Mouse (Mus musculus) kidney, embryonic 14.5 days (tissue): Measurements from ENCODE around the gene Cct3. TPM values are rescaled to one million over a fixed set of nuclear protein-coding genes. Genes with fewer than 3 reads are reported as not detected.

Experiments
- ATAC-seq: fragments of 200-750 bp; cut with Nextera tagmentation; 2 replicates; pipeline ENCODE4 v1.8.0; 2017; ENCODE audit warnings: moderate number of reproducible peaks, mild to moderate bottlenecking, moderate TSS enrichment, moderate library complexity; ENCODE audit not compliant: low FRiP score, low TSS enrichment
- H3K27ac ChIP-seq: fragments of 300-500 bp; sonication (generic); 2 replicates; pipeline ENCODE4 v1.5.1; 2014; ENCODE audit warnings: low read depth, mild to moderate bottlenecking, low read length, moderate library complexity, mixed read lengths
- H3K27me3 ChIP-seq: fragments of 300-500 bp; sonication (generic); 2 replicates; pipeline ENCODE4 v1.6.1; 2014; ENCODE audit warnings: mild to moderate bottlenecking, low read length; ENCODE audit not compliant: control insufficient read depth, insufficient read depth
- H3K36me3 ChIP-seq: fragments of 300-500 bp; sonication (generic); 2 replicates; pipeline ENCODE4 v1.6.1; 2014; ENCODE audit warnings: low read length, mixed read lengths; ENCODE audit not compliant: control insufficient read depth, insufficient read depth
- H3K4me1 ChIP-seq: fragments of 300-500 bp; sonication (generic); 2 replicates; pipeline ENCODE4 v1.6.1; 2014; ENCODE audit warnings: low read length, mixed read lengths; ENCODE audit not compliant: control insufficient read depth, insufficient read depth
- H3K4me2 ChIP-seq: fragments of 300-500 bp; sonication (generic); replicated peaks from 2 replicates; pipeline ENCODE4 v1.6.1; 2014; ENCODE audit warnings: low read depth, mild to moderate bottlenecking, low read length
- H3K4me3 ChIP-seq: fragments of 300-500 bp; sonication (generic); 2 replicates; pipeline ENCODE4 v1.5.1; 2014; ENCODE audit warnings: mild to moderate bottlenecking, low read length
- H3K9ac ChIP-seq: fragments of 300-500 bp; sonication (generic); 2 replicates; pipeline ENCODE4 v1.6.1; 2014; ENCODE audit warnings: low read depth, mild to moderate bottlenecking, low read length, moderate library complexity
- H3K9me3 ChIP-seq: fragments of 300-500 bp; sonication (generic); 2 replicates; pipeline ENCODE4 v1.6.1; 2016; ENCODE audit warnings: low read length; ENCODE audit not compliant: control insufficient read depth
- WGBS: fragments of 180-500 bp; shearing (Covaris S2); extraction: QIAGEN DNeasy Blood & Tissue Kit; methylation state at CpG from one replicate; pipeline ENCODE4 v1.1.7; 2014; 5-methylcytosine and 5-hydroxymethylcytosine counted together
- polyA plus RNA-seq: library from polyadenylated mRNA; unstranded; fragments of >200 nt; fragmentation: Nextera tagmentation; extraction: Ambion mirVana; gene quantifications from 2 replicates; pipeline ENCODE4 v1.2.1, GENCODE M21; 2014

The Cct3 gene
- polyA plus RNA-seq, 1 experiment from 2014 or later: 679 TPM

GRCm38 (mm10) chr3:88339006-88339405 is 42.1 kb downstream of the Cct3 start:
- Histone ChIP-seq H3K36me3 (peaks cover 34% of the 10 kb centered on the region), H3K9me3 (no peaks in the 10 kb centered on the region)

GRCm38 (mm10) chr3:88350732-88351131 is 53.8 kb downstream of the Cct3 start:
- Histone ChIP-seq H3K9me3 (no peaks in the 10 kb centered on the region), H3K9ac (no peak overlapping the region), H3K4me1 (no peaks in the 10 kb centered on the region), H3K27me3 (no peaks in the 10 kb centered on the region), H3K4me2 (no peak overlapping the region), H3K4me3 (no peak overlapping the region), H3K36me3 (peaks cover 98% of the 10 kb centered on the region), H3K27ac (no peak overlapping the region)
- WGBS: 90% methylated on average over 13 of the region's 13 CpGs
- no peak for ATAC-seq

More at GRCm38 (mm10) chr3:88339006-88339405, 42.1 kb downstream of the Cct3 start:
- no peak for ATAC-seq
- no peak overlapping the region for H3K4me3 ChIP-seq
- H3K27ac ChIP-seq: no peak overlapping the region
- H3K27me3 ChIP-seq: no peaks in the 10 kb centered on the region
- H3K4me1 ChIP-seq: peaks cover 12% of the 10 kb centered on the region
- H3K9ac ChIP-seq: no peak overlapping the region
- 73% methylated on average over 3 of the region's 3 CpGs for WGBS
- no peak overlapping the region for H3K4me2 ChIP-seq

- Histone ChIP-seq H3K36me3 (peaks cover 98% of the 10 kb centered on the region), H3K27me3 (no peaks in the 10 kb centered on the region), H3K9ac (no peak overlapping the region), H3K4me3 (no peak overlapping the region), H3K9me3 (no peaks in the 10 kb centered on the region), H3K27ac (no peak overlapping the region), H3K4me1 (no peaks in the 10 kb centered on the region), H3K4me2 (no peak overlapping the region)
- no peak for ATAC-seq
- 98% methylated on average over 9 of the region's 9 CpGs for WGBS
Measured at GRCm38 (mm10) chr3:88352907-88353306, 56.0 kb downstream of the Cct3 start.

GRCm38 (mm10) chr3:88354396-88355165 is 57.7 kb downstream of the Cct3 start:
- no peak overlapping the region for H3K9ac ChIP-seq
- H3K4me2 ChIP-seq: no peak overlapping the region
- H3K36me3 ChIP-seq: peaks cover 98% of the 10 kb centered on the region
- H3K4me1 ChIP-seq: no peaks in the 10 kb centered on the region
- H3K4me3 ChIP-seq: no peak overlapping the region
- WGBS: 93% methylated on average over 8 of the region's 8 CpGs
- ATAC-seq: no peak
- no peaks in the 10 kb centered on the region for H3K9me3 ChIP-seq
- no peaks in the 10 kb centered on the region for H3K27me3 ChIP-seq
- no peak overlapping the region for H3K27ac ChIP-seq

- no peak overlapping the region for H3K27ac ChIP-seq
- no peak for ATAC-seq
- no peaks in the 10 kb centered on the region for H3K4me1 ChIP-seq
- H3K36me3 ChIP-seq: peaks cover 78% of the 10 kb centered on the region
- no peaks in the 10 kb centered on the region for H3K9me3 ChIP-seq
- H3K4me3 ChIP-seq: no peak overlapping the region
- WGBS: 79% methylated on average over 5 of the region's 5 CpGs
- no peak overlapping the region for H3K9ac ChIP-seq
- no peak overlapping the region for H3K4me2 ChIP-seq
- H3K27me3 ChIP-seq: no peaks in the 10 kb centered on the region; the same call in 1 of the 2 replicates
Measured at GRCm38 (mm10) chr3:88359584-88359983, 62.7 kb downstream of the Cct3 start.

- Histone ChIP-seq H3K4me3 (no peak overlapping the region), H3K4me1 (peaks cover 4% of the 10 kb centered on the region; the same call in 1 of the 2 replicates), H3K27me3 (peaks cover 3% of the 10 kb centered on the region; the same call in 1 of the 2 replicates), H3K9ac (no peak overlapping the region), H3K36me3 (peaks cover 74% of the 10 kb centered on the region), H3K4me2 (no peak overlapping the region), H3K27ac (no peak overlapping the region), H3K9me3 (no peaks in the 10 kb centered on the region)
- ATAC-seq: no peak
- WGBS: 71% methylated on average over 3 of the region's 3 CpGs
Measured at GRCm38 (mm10) chr3:88359989-88360388, 63.1 kb downstream of the Cct3 start.

GRCm38 (mm10) chr3:88361096-88361495 is 64.2 kb downstream of the Cct3 start:
- no peak overlapping the region for H3K4me2 ChIP-seq
- 67% methylated on average over 6 of the region's 6 CpGs for WGBS
- H3K36me3 ChIP-seq: peaks cover 63% of the 10 kb centered on the region
- peaks cover 12% of the 10 kb centered on the region for H3K27me3 ChIP-seq
- no peak overlapping the region for H3K9ac ChIP-seq
- H3K4me1 ChIP-seq: peaks cover 4% of the 10 kb centered on the region; the same call in 1 of the 2 replicates
- no peaks in the 10 kb centered on the region for H3K9me3 ChIP-seq
- no peak overlapping the region for H3K27ac ChIP-seq
- no peak for ATAC-seq
- no peak overlapping the region for H3K4me3 ChIP-seq

GRCm38 (mm10) chr3:88361612-88362313 is 64.8 kb downstream of the Cct3 start:
- peaks cover 4% of the 10 kb centered on the region; the same call in 1 of the 2 replicates for H3K4me1 ChIP-seq
- peaks cover 57% of the 10 kb centered on the region for H3K36me3 ChIP-seq
- no peak overlapping the region for H3K27ac ChIP-seq
- no peak overlapping the region for H3K4me2 ChIP-seq
- no peak overlapping the region for H3K9ac ChIP-seq
- WGBS: 82% methylated on average over 2 of the region's 2 CpGs
- no peak overlapping the region for H3K4me3 ChIP-seq
- H3K27me3 ChIP-seq: peaks cover 13% of the 10 kb centered on the region
- ATAC-seq: no peak
- no peaks in the 10 kb centered on the region for H3K9me3 ChIP-seq

- Histone ChIP-seq H3K9ac (no peak overlapping the region), H3K4me1 (peaks cover 4% of the 10 kb centered on the region; the same call in 1 of the 2 replicates), H3K27me3 (peaks cover 13% of the 10 kb centered on the region), H3K27ac (no peak overlapping the region), H3K36me3 (peaks cover 38% of the 10 kb centered on the region), H3K9me3 (no peaks in the 10 kb centered on the region), H3K4me3 (no peak overlapping the region), H3K4me2 (no peak overlapping the region)
- WGBS: 58% methylated on average over 4 of the region's 4 CpGs
- ATAC-seq: no peak
Measured at GRCm38 (mm10) chr3:88363700-88364099, 66.8 kb downstream of the Cct3 start.
